Mouse (Mus musculus) limb, embryonic 14.5 days (tissue): Measurements from ENCODE around the gene Ipo9. TPM values are rescaled to one million over a fixed set of nuclear protein-coding genes. Genes with fewer than 3 reads are reported as not detected.

Experiments used
- ATAC-seq: fragments of 200-750 bp; cut with Nextera tagmentation; 2 replicates; pipeline ENCODE4 v1.8.0; 2017; ENCODE audit warnings: low read depth, moderate number of reproducible peaks, moderate TSS enrichment; ENCODE audit not compliant: low FRiP score
- DNase-seq: peaks from one replicate; pipeline ENCODE4 v3.0.0-alpha.2; 2015; ENCODE audit warnings: low spot score
- H3K27ac ChIP-seq: fragments of 300-500 bp; sonication (generic); replicated peaks from 2 replicates; pipeline ENCODE4 v1.5.1; 2014; ENCODE audit warnings: low read depth, mild to moderate bottlenecking, low read length, moderate library complexity, mixed read lengths
- H3K27me3 ChIP-seq: fragments of 300-500 bp; sonication (generic); 2 replicates; pipeline ENCODE4 v1.6.1; 2014; ENCODE audit warnings: low read length, mixed read lengths; ENCODE audit not compliant: control insufficient read depth, insufficient read depth
- H3K36me3 ChIP-seq: fragments of 300-500 bp; sonication (generic); 2 replicates; pipeline ENCODE4 v1.6.1; 2014; ENCODE audit warnings: mild to moderate bottlenecking, low read length, moderate library complexity, mixed read lengths; ENCODE audit not compliant: control insufficient read depth, insufficient read depth
- H3K4me1 ChIP-seq: fragments of 300-500 bp; sonication (generic); 2 replicates; pipeline ENCODE4 v1.6.1; 2014; ENCODE audit warnings: antibody characterized with exemption, low read length, mixed read lengths; ENCODE audit not compliant: control insufficient read depth, insufficient read depth
- H3K4me2 ChIP-seq: fragments of 300-500 bp; sonication (generic); replicated peaks from 2 replicates; pipeline ENCODE4 v1.6.1; 2014; ENCODE audit warnings: low read depth, mild to moderate bottlenecking, low read length, moderate library complexity; ENCODE audit not compliant: severe bottlenecking
- H3K4me3 ChIP-seq: fragments of 300-500 bp; sonication (generic); replicated peaks from 2 replicates; pipeline ENCODE4 v1.5.1; 2014; ENCODE audit warnings: low read length
- H3K9ac ChIP-seq: fragments of 300-500 bp; sonication (generic); 2 replicates; pipeline ENCODE4 v1.6.1; 2014; ENCODE audit warnings: mild to moderate bottlenecking, low read depth, low read length, moderate library complexity; ENCODE audit not compliant: severe bottlenecking
- H3K9me3 ChIP-seq: fragments of 300-500 bp; sonication (generic); 2 replicates; pipeline ENCODE4 v1.6.1; 2016; ENCODE audit warnings: low read length; ENCODE audit not compliant: control insufficient read depth
- POLR2A ChIP-seq: fragments of 200-500 bp; IDR thresholded peaks from 2 replicates; pipeline ENCODE4 v1.8.0; 2012; ENCODE audit warnings: inconsistent platforms, mild to moderate bottlenecking, moderate library complexity, borderline replicate concordance; ENCODE audit not compliant: insufficient read depth, insufficient read length; ENCODE audit errors: extremely low read depth
- WGBS: fragments of 180-500 bp; shearing (Covaris S2); extraction: QIAGEN DNeasy Blood & Tissue Kit; methylation state at CpG from one replicate; pipeline ENCODE4 v1.1.7; 2014; 5-methylcytosine and 5-hydroxymethylcytosine counted together
- polyA plus RNA-seq, 2 experiments: library from polyadenylated mRNA; depleted of rRNA in 1 of 2; stranded (reverse) in 1 of 2; unstranded in 1 of 2; fragments of >200 nt; fragmentation: Nextera tagmentation in 1 of 2; extraction: Ambion mirVana in 1 of 2; gene quantifications; 2 replicates each; pipeline versions ENCODE4 v1.2.1 to v1.2.3; 2012 to 2014

Gene Ipo9
- polyA plus RNA-seq, 2 experiments = 116 to 145 TPM

DNA sequence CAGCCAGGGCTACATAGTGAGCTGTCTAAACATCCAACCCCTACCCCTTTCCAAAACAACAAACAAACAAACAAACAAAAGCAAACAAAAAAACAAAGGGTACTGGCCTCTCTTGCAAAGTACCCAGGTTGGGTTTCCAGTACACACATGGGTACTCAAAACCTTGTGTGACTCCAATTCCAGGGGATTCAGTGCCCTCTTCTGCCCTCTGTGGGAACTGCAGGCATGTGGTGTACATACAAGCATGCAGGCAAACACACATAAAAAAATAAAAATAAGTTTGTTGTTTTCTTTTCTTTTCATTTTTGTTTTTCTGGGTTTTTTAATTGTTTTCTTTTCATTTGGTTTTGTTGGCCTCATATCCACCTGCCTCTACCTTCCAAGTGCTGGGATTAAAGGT is 68.2 kb downstream of the Ipo9 start:
- no peak for TF ChIP-seq POLR2A
- Histone ChIP-seq H3K4me1 (no peaks in the 10 kb centered on the region), H3K36me3 (no peaks in the 10 kb centered on the region), H3K9me3 (peaks cover 4% of the 10 kb centered on the region; the same call in 1 of the 2 replicates), H3K27me3 (no peaks in the 10 kb centered on the region), H3K9ac (no peak overlapping the region), H3K27ac (no peak overlapping the region), H3K4me3 (no peak overlapping the region), H3K4me2 (no peak overlapping the region)
- DNase-seq = no peak
- no peak for ATAC-seq

DNA sequence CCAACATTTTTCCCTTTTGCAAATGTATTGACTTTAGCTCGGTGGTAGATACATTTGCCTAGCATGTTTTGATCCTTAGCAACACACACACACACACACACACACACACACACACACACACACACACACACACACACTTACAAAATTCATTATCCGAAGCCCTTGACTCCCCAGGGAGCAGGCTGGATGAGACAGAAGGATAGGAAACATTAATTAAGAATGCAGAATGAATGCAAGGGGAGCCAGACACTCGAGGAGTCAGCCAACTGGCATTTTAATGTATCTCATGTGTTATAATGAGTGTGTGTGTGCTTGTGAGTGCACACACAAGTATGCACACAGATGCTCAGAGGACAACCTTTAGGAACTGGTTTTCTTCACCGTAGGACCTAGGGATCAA is 68.8 kb downstream of the Ipo9 start:
- H3K4me1 ChIP-seq = no peaks in the 10 kb centered on the region
- DNase-seq = no peak
- no peak overlapping the region for H3K9ac ChIP-seq
- no peak overlapping the region for H3K27ac ChIP-seq
- no peak overlapping the region for H3K4me3 ChIP-seq
- H3K36me3 ChIP-seq = no peaks in the 10 kb centered on the region
- peaks cover 4% of the 10 kb centered on the region; the same call in 1 of the 2 replicates for H3K9me3 ChIP-seq
- TF ChIP-seq POLR2A = no peak
- ATAC-seq = no peak
- no peaks in the 10 kb centered on the region for H3K27me3 ChIP-seq
- H3K4me2 ChIP-seq = no peak overlapping the region
- WGBS = 80% methylated on average over 4 of the region's 4 CpGs

DNA sequence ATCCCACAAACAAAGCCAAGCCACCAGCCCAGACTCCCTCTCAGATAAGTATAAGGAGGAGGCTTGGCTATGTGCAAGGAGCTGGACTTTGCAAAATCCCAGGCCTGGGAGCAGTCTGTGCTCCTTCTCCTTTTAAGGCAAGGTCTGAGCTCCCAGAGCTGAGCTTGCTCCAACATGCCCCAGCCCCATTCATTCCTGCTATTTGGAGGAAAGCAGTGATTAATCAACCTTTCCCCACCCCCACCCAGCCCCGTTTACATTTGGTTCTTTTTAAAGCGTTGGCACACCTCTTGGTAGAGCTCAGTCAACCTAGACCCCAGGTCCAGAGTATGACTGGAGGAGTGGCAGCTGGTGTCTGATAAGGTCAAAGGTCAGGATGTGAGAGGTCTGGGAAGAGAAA is 71.2 kb downstream of the Ipo9 start:
- Histone ChIP-seq H3K27me3 (no peaks in the 10 kb centered on the region), H3K9ac (no peak overlapping the region), H3K27ac (no peak overlapping the region), H3K9me3 (peaks cover 4% of the 10 kb centered on the region; the same call in 1 of the 2 replicates), H3K4me2 (no peak overlapping the region), H3K4me1 (no peaks in the 10 kb centered on the region), H3K36me3 (no peaks in the 10 kb centered on the region), H3K4me3 (no peak overlapping the region)
- ATAC-seq (no peak), DNase-seq (no peak)
- WGBS = 29% methylated on average over 2 of the region's 2 CpGs
- TF ChIP-seq POLR2A = no peak

DNA sequence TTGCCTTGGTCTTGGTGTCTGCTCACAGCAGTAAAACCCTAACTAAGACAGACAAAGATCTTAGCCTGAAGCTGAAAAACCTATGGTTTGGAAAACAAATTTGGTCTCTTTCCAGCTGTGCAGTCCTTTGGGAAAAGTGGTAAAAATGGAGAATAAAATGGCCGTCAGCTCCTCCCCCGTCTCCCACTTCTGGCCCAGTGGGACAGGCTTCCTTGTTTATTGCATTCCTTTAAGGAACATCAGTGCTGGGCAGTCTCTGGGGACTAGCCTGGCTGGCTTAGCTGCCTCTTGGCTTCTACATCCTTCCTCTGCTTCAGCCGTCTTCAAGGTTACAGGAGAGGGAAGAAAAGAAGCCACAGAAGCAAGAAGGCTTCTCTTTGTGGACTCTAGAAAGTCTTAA is 78.3 kb downstream of the Ipo9 start:
- ATAC-seq = no peak
- Histone ChIP-seq H3K4me2 (no peak overlapping the region), H3K9me3 (no peaks in the 10 kb centered on the region), H3K4me1 (peaks cover 3% of the 10 kb centered on the region; the same call in 1 of the 2 replicates), H3K4me3 (no peak overlapping the region), H3K9ac (no peak overlapping the region), H3K36me3 (no peaks in the 10 kb centered on the region), H3K27me3 (no peaks in the 10 kb centered on the region), H3K27ac (no peak overlapping the region)
- DNase-seq = no peak
- WGBS = 65% methylated on average over 3 of the region's 3 CpGs
- TF ChIP-seq POLR2A = no peak

DNA sequence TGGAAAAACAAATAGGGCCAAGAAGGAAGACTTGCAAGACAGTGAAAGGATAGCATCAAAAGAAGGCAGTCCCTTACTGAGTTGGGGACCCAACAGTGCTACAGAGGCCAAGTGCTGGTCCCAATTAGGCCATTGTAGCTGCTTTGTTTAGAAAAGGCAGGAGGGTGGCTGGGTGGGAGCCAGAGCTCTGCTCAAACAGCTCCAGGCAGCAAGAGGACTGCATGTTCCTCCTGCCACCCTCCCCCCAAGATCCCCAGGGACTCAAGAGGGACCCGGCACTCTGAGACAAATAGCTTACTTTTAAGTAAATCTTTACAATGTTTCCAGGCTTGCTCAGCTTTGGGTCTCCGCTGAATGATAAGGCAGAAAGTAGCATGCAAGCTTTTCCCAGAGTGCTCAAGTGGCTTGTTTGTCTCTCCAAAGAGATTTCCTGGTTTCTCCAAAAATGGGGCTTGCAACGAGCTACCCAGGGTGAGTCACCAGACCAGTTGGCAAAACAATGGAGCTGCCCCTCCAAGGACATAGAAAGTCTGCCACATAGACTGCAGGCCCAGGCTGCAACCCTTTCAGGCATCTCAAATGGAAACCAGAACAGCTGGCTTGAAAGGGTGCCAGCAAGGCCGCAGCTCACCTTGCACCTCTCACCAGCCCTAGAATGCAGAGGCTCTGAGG is 82.7 kb downstream of the Ipo9 start:
- H3K4me3 ChIP-seq = no peak overlapping the region
- H3K27me3 ChIP-seq = no peaks in the 10 kb centered on the region
- H3K4me2 ChIP-seq = no peak overlapping the region
- no peak overlapping the region for H3K27ac ChIP-seq
- H3K9me3 ChIP-seq = no peaks in the 10 kb centered on the region
- H3K4me1 ChIP-seq = peaks cover 3% of the 10 kb centered on the region; the same call in 1 of the 2 replicates
- H3K9ac ChIP-seq = no peak overlapping the region
- 51% methylated on average over 4 of the region's 4 CpGs for WGBS
- no peaks in the 10 kb centered on the region for H3K36me3 ChIP-seq
- DNase-seq (no peak), ATAC-seq (no peak)
- TF ChIP-seq POLR2A = no peak

DNA sequence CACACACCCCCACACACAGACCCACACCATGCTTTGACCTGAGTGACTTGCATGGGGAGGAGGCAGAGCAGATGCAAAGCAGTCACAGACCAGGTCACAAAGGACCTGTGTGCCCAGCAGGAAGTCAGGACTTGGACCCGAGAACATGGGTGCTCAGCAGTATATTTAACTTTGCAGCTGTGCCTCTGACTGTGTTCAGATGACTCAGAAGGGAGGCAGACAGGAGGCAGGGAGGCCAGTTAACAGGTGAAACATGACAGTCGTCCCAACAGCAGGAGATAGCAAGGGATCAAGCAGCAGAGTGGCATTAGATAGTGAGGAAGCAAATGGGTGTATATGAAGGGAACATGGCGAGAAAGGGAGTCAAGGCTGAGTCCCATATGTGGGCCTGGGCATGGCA is 83.4 kb downstream of the Ipo9 start:
- H3K27ac ChIP-seq = no peak overlapping the region
- H3K36me3 ChIP-seq = no peaks in the 10 kb centered on the region
- 68% methylated on average over 3 of the region's 3 CpGs for WGBS
- H3K4me1 ChIP-seq = peaks cover 3% of the 10 kb centered on the region; the same call in 1 of the 2 replicates
- no peak for TF ChIP-seq POLR2A
- ATAC-seq (no peak), DNase-seq (no peak)
- H3K9me3 ChIP-seq = no peaks in the 10 kb centered on the region
- no peak overlapping the region for H3K4me2 ChIP-seq
- no peak overlapping the region for H3K4me3 ChIP-seq
- no peaks in the 10 kb centered on the region for H3K27me3 ChIP-seq
- no peak overlapping the region for H3K9ac ChIP-seq
